ENCODE assay signal across 8 mouse cellular contexts in the genomic region with DNA sequence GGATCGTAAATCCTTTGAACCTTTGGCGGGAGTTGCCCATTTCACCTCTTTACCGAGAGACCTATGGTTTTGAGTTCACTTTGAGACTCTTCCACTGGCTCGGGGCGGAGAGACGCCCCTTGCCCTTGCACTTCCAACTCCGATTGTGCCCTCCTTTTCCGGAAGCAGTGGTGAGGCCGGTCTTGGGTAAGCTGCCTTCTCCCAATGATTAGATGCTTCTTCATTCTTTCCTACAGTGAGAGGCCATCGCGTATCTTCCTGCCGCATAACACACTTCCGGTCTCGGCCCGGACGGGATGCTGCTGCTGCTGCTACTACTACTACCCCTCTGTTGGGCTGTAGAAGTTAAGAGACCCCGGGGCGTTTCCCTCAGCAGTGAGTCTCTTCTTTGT. TPM values are rescaled to one million over a fixed set of nuclear protein-coding genes. Genes with fewer than 3 reads are reported as not detected.
DNase-seq lines count a peak whose midpoint lies in the region; ATAC-seq lines count a peak whose summit lies in the region.

No protein-coding gene starts in this region.

- H3K27me3 ChIP-seq in limb, embryonic 12.5 days, result no peaks in the 10 kb centered on the region; the same call in 1 of the 2 replicates
- no peaks in the 10 kb centered on the region for H3K27me3 ChIP-seq in midbrain, embryonic 14.5 days (ENCODE audit: control insufficient read depth, insufficient read depth, low read length)

- peak overlapping the region; percentile 53 for H3K27ac ChIP-seq in limb, embryonic 12.5 days
- H3K27ac ChIP-seq in midbrain, embryonic 14.5 days (replicated peaks; ENCODE audit: low read depth, low read length), result peak overlapping the region; percentile 71

- H3K9ac ChIP-seq in limb, embryonic 12.5 days (replicated peaks), result peak overlapping the region; percentile 66
- peak overlapping the region; percentile 64 for H3K9ac ChIP-seq in midbrain, embryonic 14.5 days (replicated peaks; ENCODE audit: low read length)

- peak overlapping the region; percentile 85 for H3K4me2 ChIP-seq in limb, embryonic 12.5 days
- H3K4me2 ChIP-seq in midbrain, embryonic 14.5 days (ENCODE audit: low read length), result peak overlapping the region; percentile 92

- WGBS in limb, embryonic 12.5 days, result under 1% methylated on average over 18 of the region's 18 CpGs
- under 1% methylated on average over 18 of the region's 18 CpGs for WGBS in midbrain, embryonic 14.5 days

- ATAC-seq in limb, embryonic 12.5 days (ENCODE audit: insufficient number of reproducible peaks, insufficient read depth, low FRiP score, low TSS enrichment, low read depth), result no peak
- ATAC-seq in midbrain, embryonic 14.5 days (ENCODE audit: low FRiP score, low TSS enrichment), result peak; percentile 28

- H3K4me1 ChIP-seq in limb, embryonic 12.5 days (replicated peaks), result peaks cover 25% of the 10 kb centered on the region
- peaks cover 18% of the 10 kb centered on the region for H3K4me1 ChIP-seq in midbrain, embryonic 14.5 days (ENCODE audit: control insufficient read depth, insufficient read depth, low read length)

- peak; percentile 27 for DNase-seq in gastrocnemius, postnatal 14 days
- DNase-seq in gastrocnemius, adult 8-10 months (ENCODE audit: low spot score in 2 of 2), result no peak
- DNase-seq in urinary bladder, postnatal 14 days (ENCODE audit: low spot score), result peak; percentile 17
- DNase-seq in urinary bladder, adult 18-20 months (ENCODE audit: low spot score in 2 of 2), result no peak
- peak; percentile 41 for DNase-seq in forelimb bud, embryonic 11.5 days (ENCODE audit: low read depth, low spot score)
- peak; percentile 68 for DNase-seq in midbrain, embryonic 14.5 days
- DNase-seq in cerebellum, adult 9-11 months, result no peak

- H3K36me3 ChIP-seq in limb, embryonic 12.5 days, result peaks cover 43% of the 10 kb centered on the region
- H3K36me3 ChIP-seq in midbrain, embryonic 14.5 days (ENCODE audit: control insufficient read depth, insufficient read depth, low read length), result peaks cover 40% of the 10 kb centered on the region

- intact Hi-C loops in gastrocnemius, postnatal 14 days (cut with DNase I; ENCODE audit: low total_unique reads), result no loop called here

- peak overlapping the region; percentile 61 for H3K4me3 ChIP-seq in limb, embryonic 12.5 days (replicated peaks)
- peak overlapping the region; percentile 65 for H3K4me3 ChIP-seq in midbrain, embryonic 14.5 days (replicated peaks; ENCODE audit: low read depth, low read length)

- no peaks in the 10 kb centered on the region for H3K9me3 ChIP-seq in limb, embryonic 12.5 days
- no peaks in the 10 kb centered on the region for H3K9me3 ChIP-seq in midbrain, embryonic 14.5 days (ENCODE audit: control insufficient read depth, low read length)

RNA-seq across cellular contexts. Expression of a gene that starts 0.6 kb away (rescaled TPM):
- total RNA-seq in gastrocnemius, postnatal 14 days (2021), result 10 to 100 TPM; 28.6 to 29.8 TPM
- 10 to 100 TPM; 25.3 to 27.8 (median 26.4) TPM for total RNA-seq in gastrocnemius, adult 8-10 months (2022)
- 108 TPM in 2 replicates for polyA plus RNA-seq in limb, embryonic 12.5 days (2016; fragmentation: Nextera tagmentation; extraction: Ambion mirVana)
- polyA plus RNA-seq in midbrain, embryonic 14.5 days (2014; fragmentation: Nextera tagmentation; extraction: Ambion mirVana), result 70.6 and 73.2 TPM in 2 replicates

RNA-seq across cellular contexts. Expression of a gene that starts 0.7 kb away (rescaled TPM):
- not detected for total RNA-seq in gastrocnemius, postnatal 14 days (2021)
- total RNA-seq in gastrocnemius, adult 8-10 months (2022), result not detected
- 1.9 TPM in 2 replicates for polyA plus RNA-seq in limb, embryonic 12.5 days (2016; fragmentation: Nextera tagmentation; extraction: Ambion mirVana)
- 4.5 and 4.6 TPM in 2 replicates for polyA plus RNA-seq in midbrain, embryonic 14.5 days (2014; fragmentation: Nextera tagmentation; extraction: Ambion mirVana)

RNA-seq across cellular contexts. Expression of a gene that starts 13.9 kb away (rescaled TPM):
- under 1 TPM; 0.18 to 0.21 TPM for total RNA-seq in gastrocnemius, postnatal 14 days (2021)
- under 1 TPM; 0.27 to 0.88 (median 0.63) TPM for total RNA-seq in gastrocnemius, adult 8-10 months (2022)
- 1.8 and 2.6 TPM in 2 replicates for polyA plus RNA-seq in limb, embryonic 12.5 days (2016; fragmentation: Nextera tagmentation; extraction: Ambion mirVana)
- polyA plus RNA-seq in midbrain, embryonic 14.5 days (2014; fragmentation: Nextera tagmentation; extraction: Ambion mirVana), result 0.53 and 0.68 TPM in 2 replicates

RNA-seq across cellular contexts. Expression of a gene that starts 39.9 kb away (rescaled TPM):
- total RNA-seq in gastrocnemius, postnatal 14 days (2021), result 1 to 10 TPM; 1.3 to 2.2 TPM
- total RNA-seq in gastrocnemius, adult 8-10 months (2022), result under 1 TPM in 2 of 4 experiments, not detected in 2; 0.17 to 0.31 TPM
- 6.9 and 8.1 TPM in 2 replicates for polyA plus RNA-seq in limb, embryonic 12.5 days (2016; fragmentation: Nextera tagmentation; extraction: Ambion mirVana)
- polyA plus RNA-seq in midbrain, embryonic 14.5 days (2014; fragmentation: Nextera tagmentation; extraction: Ambion mirVana), result 0.65 and 2.0 TPM in 2 replicates

RNA-seq across cellular contexts. Expression of a gene that starts 47.6 kb away (rescaled TPM):
- total RNA-seq in gastrocnemius, postnatal 14 days (2021), result 1 to 10 TPM; 2.7 to 3.6 TPM
- total RNA-seq in gastrocnemius, adult 8-10 months (2022), result 1 to 10 TPM; 2.4 to 3.0 (median 2.7) TPM
- 7.3 and 7.4 TPM in 2 replicates for polyA plus RNA-seq in limb, embryonic 12.5 days (2016; fragmentation: Nextera tagmentation; extraction: Ambion mirVana)
- 21.5 and 22.8 TPM in 2 replicates for polyA plus RNA-seq in midbrain, embryonic 14.5 days (2014; fragmentation: Nextera tagmentation; extraction: Ambion mirVana)

Comparison
In these comparisons a context has a peak if more than half of its experiments do, and no peak if none do; other contexts are left out.
1. DNase-seq: peak in gastrocnemius, postnatal 14 days (single experiment), urinary bladder, postnatal 14 days (single experiment), forelimb bud, embryonic 11.5 days (single experiment) and midbrain, embryonic 14.5 days (single experiment); none in gastrocnemius, adult 8-10 months (0 of 2), urinary bladder, adult 18-20 months (0 of 2) and cerebellum, adult 9-11 months (single experiment).